Mouse (Mus musculus) heart, embryonic 12.5 days (tissue): ENCODE data around the gene Mtch1. TPM values are rescaled to one million over a fixed set of nuclear protein-coding genes. Genes with fewer than 3 reads are reported as not detected.

ENCODE experiments used
- ATAC-seq: fragments of 200-750 bp; cut with Nextera tagmentation; 2 replicates; pipeline ENCODE4 v1.8.0; 2017; ENCODE audit warnings: moderate TSS enrichment, moderate library complexity; ENCODE audit not compliant: insufficient number of reproducible peaks, low FRiP score
- H3K27ac ChIP-seq: fragments of 300-500 bp; sonication (generic); 2 replicates; pipeline ENCODE4 v1.5.1; 2016; ENCODE audit warnings: mild to moderate bottlenecking, moderate library complexity; ENCODE audit not compliant: poor library complexity, severe bottlenecking
- H3K27me3 ChIP-seq: fragments of 300-500 bp; sonication (generic); replicated peaks from 2 replicates; pipeline ENCODE4 v1.6.1; 2016; ENCODE audit warnings: mild to moderate bottlenecking, moderate library complexity
- H3K36me3 ChIP-seq: fragments of 300-500 bp; sonication (generic); 2 replicates; pipeline ENCODE4 v1.6.1; 2016; ENCODE audit warnings: mild to moderate bottlenecking, moderate library complexity
- H3K4me1 ChIP-seq: fragments of 300-500 bp; sonication (generic); replicated peaks from 2 replicates; pipeline ENCODE4 v1.6.1; 2016; ENCODE audit warnings: mild to moderate bottlenecking
- H3K4me2 ChIP-seq: fragments of 300-500 bp; sonication (generic); 2 replicates; pipeline ENCODE4 v1.6.1; 2016; ENCODE audit warnings: mild to moderate bottlenecking, moderate library complexity
- H3K4me3 ChIP-seq: fragments of 300-500 bp; sonication (generic); 2 replicates; pipeline ENCODE4 v1.5.1; 2016; ENCODE audit warnings: mild to moderate bottlenecking
- H3K9ac ChIP-seq: fragments of 300-500 bp; sonication (generic); 2 replicates; pipeline ENCODE4 v1.6.1; 2016; ENCODE audit warnings: mild to moderate bottlenecking, moderate library complexity
- H3K9me3 ChIP-seq: fragments of 300-500 bp; sonication (generic); replicated peaks from 2 replicates; pipeline ENCODE4 v1.6.1; 2016; ENCODE audit warnings: mild to moderate bottlenecking, moderate library complexity
- WGBS: fragments of 180-500 bp; shearing (Covaris S2); methylation state at CpG from one replicate; pipeline ENCODE4 v1.1.7; 2016; 5-methylcytosine and 5-hydroxymethylcytosine counted together
- polyA plus RNA-seq: library from polyadenylated mRNA; unstranded; fragments of >200 nt; fragmentation: Nextera tagmentation; extraction: Ambion mirVana; gene quantifications from 2 replicates; pipeline ENCODE4 v1.2.1, GENCODE M21; 2016

Gene Mtch1
- polyA plus RNA-seq, 1 experiment from 2014 or later: 330 TPM

DNA sequence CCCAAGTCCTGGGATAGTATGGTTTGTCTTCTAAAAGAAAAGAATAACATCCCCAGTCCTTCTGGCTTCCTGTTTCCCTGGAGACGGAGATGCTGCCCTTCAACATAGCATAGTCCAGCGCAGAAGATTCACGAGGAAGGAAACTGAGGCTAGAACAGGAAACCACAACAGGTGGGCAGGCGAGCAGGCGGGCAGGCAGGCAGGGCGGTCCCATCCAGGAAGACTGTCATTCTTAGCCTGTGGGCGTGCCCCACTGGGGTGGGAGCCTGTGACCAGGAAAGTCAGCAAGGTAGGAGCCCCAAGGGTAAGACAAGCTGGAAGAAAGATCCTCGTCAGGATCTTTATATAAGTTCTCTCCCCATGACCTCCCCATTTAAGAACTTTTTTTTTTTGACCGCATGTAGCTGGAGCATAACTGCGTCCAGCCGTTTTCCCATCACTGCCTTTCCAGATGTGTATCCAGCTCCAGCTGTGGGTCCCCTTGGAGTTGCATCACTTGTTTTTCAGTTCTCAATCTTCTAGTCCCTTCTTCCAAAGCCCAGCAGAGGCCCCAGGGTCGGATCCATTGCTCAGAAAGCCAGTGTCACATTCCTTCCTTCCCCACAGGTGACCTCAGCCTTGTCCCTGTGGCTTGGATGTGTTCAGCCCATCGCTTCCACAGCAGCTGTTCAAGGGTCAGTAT, 43.2 kb downstream of the Mtch1 start:
- WGBS: 58% methylated on average over 13 of the region's 13 CpGs
- peaks cover 24% of the 10 kb centered on the region for H3K36me3 ChIP-seq
- no peak overlapping the region for H3K27ac ChIP-seq
- 0 out of 2 replicates have a peak overlapping the region, but pooled peaks have one; percentile 29 for H3K4me2 ChIP-seq
- no peak overlapping the region; the same call in 1 of the 2 replicates for H3K9ac ChIP-seq
- ATAC-seq: no peak
- no peaks in the 10 kb centered on the region; the same call in 1 of the 2 replicates for H3K27me3 ChIP-seq
- no peak overlapping the region for H3K4me3 ChIP-seq
- H3K9me3 ChIP-seq: no peaks in the 10 kb centered on the region
- peaks cover 50% of the 10 kb centered on the region for H3K4me1 ChIP-seq

DNA sequence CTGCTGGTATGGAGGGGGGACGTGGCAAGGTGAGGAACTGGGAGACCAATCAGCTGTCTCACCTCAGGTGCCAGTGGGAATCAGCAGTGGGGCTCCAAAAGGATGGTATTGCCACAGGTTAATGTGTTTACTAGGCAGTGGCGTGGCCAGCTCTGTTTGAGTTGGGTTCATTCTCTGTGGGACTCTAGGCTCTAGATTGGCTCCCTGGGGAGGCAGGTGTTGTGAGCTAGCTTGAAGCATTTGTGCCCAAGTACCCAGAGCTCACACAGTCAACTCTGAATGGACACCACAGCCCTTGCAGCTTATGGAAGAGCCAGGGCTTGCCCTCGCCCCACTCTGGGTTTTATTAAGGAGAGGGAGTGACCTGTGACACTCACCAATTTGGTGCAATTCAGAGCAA, 43.9 kb downstream of the Mtch1 start:
- WGBS: 86% methylated on average over 3 of the region's 3 CpGs
- peaks cover 50% of the 10 kb centered on the region for H3K4me1 ChIP-seq

DNA sequence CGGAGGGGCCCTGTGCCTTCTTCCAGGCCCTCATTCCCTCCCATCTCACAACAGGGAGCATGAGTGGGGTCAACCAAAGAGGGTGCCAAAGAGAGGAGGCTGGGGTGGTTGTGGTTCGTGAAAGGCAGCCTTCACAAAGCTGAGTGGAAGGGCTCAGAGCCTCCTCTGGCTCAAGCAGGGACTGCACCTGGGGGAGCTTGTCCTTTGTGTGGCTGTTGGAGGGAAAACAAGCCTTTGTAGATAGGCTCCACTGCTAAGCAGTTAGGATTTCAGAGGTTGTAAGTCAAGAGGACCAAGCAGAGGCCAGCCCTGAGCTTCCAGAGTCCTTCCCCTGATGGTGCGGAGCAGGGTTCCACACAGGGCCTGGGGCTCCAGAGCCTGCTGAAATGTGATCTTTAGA, 44.6 kb downstream of the Mtch1 start:
- peaks cover 35% of the 10 kb centered on the region for H3K36me3 ChIP-seq
- H3K4me2 ChIP-seq: no peak overlapping the region
- no peaks in the 10 kb centered on the region for H3K9me3 ChIP-seq
- H3K27me3 ChIP-seq: no peaks in the 10 kb centered on the region; the same call in 1 of the 2 replicates
- 0 out of 2 replicates have a peak overlapping the region, but pooled peaks have one; percentile 8 for H3K9ac ChIP-seq
- WGBS: 48% methylated on average over 3 of the region's 3 CpGs
- H3K4me1 ChIP-seq: peaks cover 50% of the 10 kb centered on the region
- no peak overlapping the region for H3K4me3 ChIP-seq
- no peak for ATAC-seq
- H3K27ac ChIP-seq: no peak overlapping the region

More for the DNA sequence above, 43.9 kb downstream of the Mtch1 start:
- no peaks in the 10 kb centered on the region for H3K9me3 ChIP-seq
- peaks cover 29% of the 10 kb centered on the region for H3K36me3 ChIP-seq
- H3K9ac ChIP-seq: no peak overlapping the region
- no peak for ATAC-seq
- H3K27me3 ChIP-seq: no peaks in the 10 kb centered on the region; the same call in 1 of the 2 replicates
- no peak overlapping the region for H3K27ac ChIP-seq
- H3K4me2 ChIP-seq: no peak overlapping the region
- H3K4me3 ChIP-seq: no peak overlapping the region

DNA sequence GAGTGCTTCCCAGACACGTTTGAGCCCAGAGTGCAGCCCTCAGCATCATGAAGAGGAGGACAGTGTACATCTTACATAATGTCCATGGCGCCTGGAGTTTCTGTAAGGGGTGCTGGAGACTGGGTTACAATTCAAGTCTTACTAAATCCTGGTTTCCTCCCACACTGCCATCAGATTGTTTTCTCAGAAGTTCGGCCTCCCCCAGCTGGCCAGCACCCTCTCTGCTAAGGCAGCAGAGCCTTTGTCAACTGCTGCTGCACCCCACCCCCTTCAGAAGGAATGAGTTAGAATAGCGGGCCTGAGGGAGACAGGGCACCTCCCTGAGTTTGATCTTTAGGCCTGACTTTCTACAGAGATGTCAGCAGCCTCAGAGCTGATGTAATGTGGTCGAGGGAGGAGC, 45.6 kb downstream of the Mtch1 start:
- ATAC-seq: no peak
- no peak overlapping the region for H3K27ac ChIP-seq
- H3K36me3 ChIP-seq: peaks cover 40% of the 10 kb centered on the region
- 58% methylated on average over 5 of the region's 5 CpGs for WGBS
- H3K9ac ChIP-seq: no peak overlapping the region
- H3K9me3 ChIP-seq: no peaks in the 10 kb centered on the region
- H3K4me1 ChIP-seq: peaks cover 50% of the 10 kb centered on the region
- no peak overlapping the region for H3K4me3 ChIP-seq
- no peak overlapping the region for H3K4me2 ChIP-seq
- H3K27me3 ChIP-seq: no peaks in the 10 kb centered on the region; the same call in 1 of the 2 replicates

DNA sequence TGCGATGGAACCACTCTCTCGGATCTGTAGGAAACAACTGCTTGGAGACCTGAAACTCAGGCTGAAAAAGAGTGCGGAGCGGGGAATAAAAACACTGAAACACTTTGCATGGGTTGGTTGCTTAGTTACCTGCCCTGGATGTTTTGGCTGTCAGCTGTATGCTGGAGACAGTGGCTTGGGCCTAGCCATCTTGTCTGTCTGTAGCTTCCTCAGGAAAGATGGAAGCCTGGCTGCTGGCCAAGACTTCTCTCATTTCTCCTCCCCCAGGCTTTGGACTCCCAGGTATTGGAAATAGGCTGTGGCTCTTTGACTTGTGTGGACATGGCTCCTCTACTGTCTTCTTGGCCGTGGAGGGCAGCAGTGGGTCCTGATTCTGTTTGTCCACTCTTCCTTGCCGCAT, 46.3 kb downstream of the Mtch1 start:
- Histone ChIP-seq H3K27me3 (no peaks in the 10 kb centered on the region; the same call in 1 of the 2 replicates), H3K27ac (no peak overlapping the region), H3K9ac (no peak overlapping the region), H3K4me2 (no peak overlapping the region), H3K4me3 (no peak overlapping the region), H3K4me1 (peaks cover 50% of the 10 kb centered on the region), H3K36me3 (peaks cover 46% of the 10 kb centered on the region), H3K9me3 (no peaks in the 10 kb centered on the region)
- 94% methylated on average over 6 of the region's 6 CpGs for WGBS
- no peak for ATAC-seq

DNA sequence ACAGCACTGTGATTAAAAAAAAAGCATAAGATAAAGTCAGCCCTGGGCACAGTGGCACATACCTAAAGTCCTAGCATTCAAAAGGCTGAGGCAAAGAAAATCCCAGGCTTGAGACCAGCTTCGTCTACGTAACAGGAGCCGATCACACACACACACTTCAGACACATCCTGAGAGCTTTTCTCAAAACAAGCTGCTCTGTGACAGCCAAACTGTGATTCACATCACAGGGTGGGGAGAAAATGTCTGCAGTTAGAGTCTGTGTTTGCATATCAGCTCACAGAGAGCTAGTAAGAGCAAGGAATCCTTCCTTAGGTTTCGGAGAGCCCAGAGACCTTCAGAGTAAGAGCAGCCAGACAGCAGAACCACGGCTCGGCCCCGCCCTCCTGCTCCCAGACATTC, 46.8 kb downstream of the Mtch1 start:
- no peak overlapping the region for H3K4me3 ChIP-seq
- WGBS: 93% methylated on average over 7 of the region's 7 CpGs
- peaks cover 48% of the 10 kb centered on the region for H3K36me3 ChIP-seq
- no peak for ATAC-seq
- no peaks in the 10 kb centered on the region for H3K9me3 ChIP-seq
- H3K27ac ChIP-seq: no peak overlapping the region
- H3K4me2 ChIP-seq: no peak overlapping the region
- H3K9ac ChIP-seq: no peak overlapping the region
- peaks cover 47% of the 10 kb centered on the region for H3K4me1 ChIP-seq
- no peaks in the 10 kb centered on the region; the same call in 1 of the 2 replicates for H3K27me3 ChIP-seq

DNA sequence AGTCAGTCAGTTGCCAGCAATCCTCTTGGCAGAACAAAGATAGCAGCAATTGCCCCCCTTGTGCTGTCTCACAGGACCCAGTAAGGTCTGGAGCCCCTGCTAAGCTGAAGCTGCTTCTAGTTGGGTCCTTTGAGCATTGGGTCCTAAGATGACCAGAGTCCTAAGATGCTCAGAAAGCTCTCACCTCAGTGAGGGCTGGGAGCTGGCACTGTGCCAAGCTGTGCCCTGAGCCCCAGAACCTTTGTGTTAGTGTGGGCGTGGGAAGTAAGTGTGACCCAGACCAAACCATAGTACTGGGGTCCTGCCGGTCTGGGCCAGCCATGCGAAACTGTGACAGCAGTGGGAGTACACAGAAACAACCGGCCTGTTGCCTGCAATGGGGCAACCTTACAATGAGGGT, 48.5 kb downstream of the Mtch1 start:
- peaks cover 64% of the 10 kb centered on the region for H3K36me3 ChIP-seq
- 87% methylated on average over 4 of the region's 4 CpGs for WGBS

DNA sequence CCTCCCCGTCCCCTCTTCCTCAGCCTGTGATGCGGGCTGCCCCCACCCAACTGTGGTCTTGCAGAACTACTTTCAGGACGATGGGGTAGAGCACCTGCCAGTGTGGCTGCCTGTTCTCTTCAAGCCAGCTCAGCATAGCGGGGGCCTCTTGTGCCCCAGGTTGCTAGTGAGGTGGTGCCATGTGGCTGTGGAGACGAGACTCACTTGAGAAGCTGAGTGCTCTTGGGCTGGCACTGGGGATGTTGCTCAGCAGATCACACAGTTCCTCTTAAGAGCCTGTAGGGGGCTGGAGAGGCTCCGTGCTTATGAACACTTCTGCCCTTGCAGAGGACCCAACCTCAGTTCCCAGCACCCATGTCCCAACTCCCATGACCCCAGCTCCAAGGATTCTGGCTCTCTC, 49.9 kb downstream of the Mtch1 start:
- Histone ChIP-seq H3K36me3 (peaks cover 74% of the 10 kb centered on the region), H3K4me1 (peaks cover 18% of the 10 kb centered on the region), H3K4me2 (no peak overlapping the region), H3K9ac (no peak overlapping the region), H3K4me3 (no peak overlapping the region), H3K9me3 (no peaks in the 10 kb centered on the region), H3K27ac (no peak overlapping the region), H3K27me3 (no peaks in the 10 kb centered on the region)
- no peak for ATAC-seq
- 89% methylated on average over 6 of the region's 6 CpGs for WGBS

More for the DNA sequence above, 48.5 kb downstream of the Mtch1 start:
- H3K4me3 ChIP-seq: no peak overlapping the region
- H3K9ac ChIP-seq: no peak overlapping the region
- no peaks in the 10 kb centered on the region for H3K9me3 ChIP-seq
- no peaks in the 10 kb centered on the region for H3K27me3 ChIP-seq
- no peak for ATAC-seq
- no peak overlapping the region for H3K27ac ChIP-seq
- H3K4me2 ChIP-seq: no peak overlapping the region
- H3K4me1 ChIP-seq: peaks cover 31% of the 10 kb centered on the region

DNA sequence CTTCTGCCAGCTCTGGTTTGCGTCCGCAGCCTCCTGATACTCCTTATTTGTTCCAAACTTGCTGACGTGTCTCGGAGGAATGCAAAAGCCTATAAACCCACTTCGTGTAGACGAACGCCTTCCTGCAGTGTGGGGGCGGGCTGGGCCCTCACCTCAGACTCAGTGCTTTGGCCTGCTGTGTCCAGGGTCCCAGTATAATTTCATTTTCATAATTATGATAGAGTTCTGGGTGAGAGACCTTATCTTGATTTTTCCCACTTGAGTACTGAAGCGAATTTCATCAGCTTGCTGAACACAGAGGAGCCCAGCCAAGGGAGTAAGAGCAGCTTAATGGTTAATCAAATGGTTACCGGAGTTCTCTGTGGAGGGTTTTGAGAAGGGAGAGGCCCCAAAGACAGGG, 50.4 kb downstream of the Mtch1 start:
- Histone ChIP-seq H3K27me3 (no peaks in the 10 kb centered on the region), H3K27ac (no peak overlapping the region), H3K4me3 (no peak overlapping the region), H3K9me3 (no peaks in the 10 kb centered on the region), H3K4me2 (no peak overlapping the region), H3K4me1 (peaks cover 13% of the 10 kb centered on the region), H3K9ac (no peak overlapping the region), H3K36me3 (peaks cover 77% of the 10 kb centered on the region)
- WGBS: 63% methylated on average over 10 of the region's 10 CpGs
- ATAC-seq: no peak

DNA sequence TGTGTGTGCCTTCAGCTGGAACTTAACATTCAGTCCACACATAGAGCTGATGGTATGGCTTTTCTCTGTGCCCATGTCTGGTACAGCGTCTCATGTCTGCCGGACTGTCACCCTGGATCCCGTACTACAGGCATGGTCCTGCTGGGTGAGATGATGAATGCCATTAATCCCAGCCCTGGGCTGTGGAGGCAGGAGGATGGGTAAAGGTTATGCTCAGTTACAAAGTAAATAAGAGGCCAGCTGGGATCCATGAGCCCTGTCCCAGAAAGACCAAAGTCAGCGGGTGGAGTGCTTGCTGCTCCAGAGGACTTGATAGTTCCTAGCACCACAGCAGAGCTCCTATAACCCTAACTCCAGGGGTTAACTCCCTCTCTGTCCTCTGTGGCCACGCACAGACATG, 51.9 kb downstream of the Mtch1 start:
- Histone ChIP-seq H3K4me1 (no peaks in the 10 kb centered on the region; the same call in none of the 2 replicates), H3K4me2 (no peak overlapping the region), H3K9me3 (no peaks in the 10 kb centered on the region), H3K36me3 (peaks cover 74% of the 10 kb centered on the region), H3K4me3 (no peak overlapping the region), H3K9ac (no peak overlapping the region), H3K27ac (no peak overlapping the region), H3K27me3 (no peaks in the 10 kb centered on the region)
- WGBS: 80% methylated on average over 5 of the region's 5 CpGs
- ATAC-seq: no peak

DNA sequence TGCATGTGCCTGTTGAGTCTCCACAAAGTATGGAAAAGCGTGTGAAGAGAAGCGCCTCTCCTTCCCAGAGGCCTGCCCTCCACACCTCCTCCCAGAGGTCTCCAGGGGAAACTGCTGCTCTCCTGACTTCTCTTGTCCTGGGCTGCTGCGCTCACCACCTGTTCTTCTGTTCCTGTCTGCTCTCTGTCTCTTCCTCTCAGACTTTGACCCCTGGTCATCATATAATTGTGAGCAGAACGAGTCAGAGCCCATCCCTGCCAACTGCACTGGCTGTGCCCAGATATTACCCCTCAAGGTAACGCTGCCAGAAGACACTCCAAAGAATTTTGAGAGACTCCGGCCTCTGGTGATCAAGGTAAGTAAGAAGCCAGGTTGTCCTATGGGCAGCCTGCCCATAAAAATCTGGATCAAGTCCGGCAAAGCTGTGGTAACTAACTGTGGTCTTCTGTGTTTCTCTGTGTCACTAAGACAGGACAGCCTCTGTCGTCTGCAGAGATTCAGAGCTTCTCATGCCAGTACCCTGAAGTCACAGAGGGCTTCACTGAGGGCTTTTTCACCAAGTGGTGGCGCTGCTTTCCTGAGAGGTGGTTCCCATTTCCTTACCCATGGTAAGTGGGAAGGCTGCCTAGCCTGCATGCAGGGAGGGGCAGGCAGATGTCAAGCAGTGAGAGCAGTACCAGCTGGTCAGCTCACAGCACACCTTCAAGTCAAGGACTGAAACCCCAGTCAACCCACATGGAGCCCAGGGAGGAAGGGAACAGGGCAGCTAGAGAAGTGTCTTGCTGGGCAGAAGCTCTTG, 53.7 kb downstream of the Mtch1 start:
- Histone ChIP-seq H3K4me2 (no peak overlapping the region), H3K4me1 (no peaks in the 10 kb centered on the region), H3K36me3 (peaks cover 62% of the 10 kb centered on the region), H3K9me3 (no peaks in the 10 kb centered on the region), H3K27ac (no peak overlapping the region), H3K4me3 (no peak overlapping the region), H3K27me3 (no peaks in the 10 kb centered on the region), H3K9ac (no peak overlapping the region)
- ATAC-seq: no peak
- 78% methylated on average over 9 of the region's 9 CpGs for WGBS
